Mouse (Mus musculus) hematopoietic multipotent progenitor cell, adult 10-12 weeks (in vitro differentiated cells): ENCODE measurements around the gene Gm10842. TPM values are rescaled to one million over a fixed set of nuclear protein-coding genes. Genes with fewer than 3 reads are reported as not detected.

Experiments
- polyA plus RNA-seq: library from polyadenylated mRNA; stranded (reverse); fragments of >175 nt; gene quantifications from 2 replicates; pipeline ENCODE4 v1.2.3, GENCODE M21; 2012; ENCODE audit warnings: low replicate concordance

Gene Gm10842
- not detected in 2 replicates for polyA plus RNA-seq

DNA sequence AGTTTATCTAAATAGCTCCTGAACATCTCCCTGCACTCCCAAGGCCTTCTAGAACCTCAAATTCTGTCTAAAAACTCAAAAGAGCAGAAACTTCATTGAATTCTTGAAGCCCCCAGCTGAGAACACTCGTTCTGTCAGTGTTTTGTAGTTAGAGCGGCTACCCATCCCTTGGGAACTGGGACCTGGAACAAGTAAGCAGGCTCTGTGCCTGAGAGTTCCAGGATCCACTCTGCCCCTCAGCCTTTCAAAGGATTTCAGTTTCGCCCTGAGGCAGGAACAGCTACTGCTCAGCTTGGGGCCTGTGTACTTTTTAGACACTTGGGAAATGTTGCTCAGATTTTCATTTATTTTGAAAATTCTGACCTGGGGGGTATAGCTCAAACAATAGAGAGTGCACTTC, at the start of gene Gm10842:
Gene Gm10842 (plus strand): TSS at position 301 of the 400 bp plus-strand sequence.

DNA sequence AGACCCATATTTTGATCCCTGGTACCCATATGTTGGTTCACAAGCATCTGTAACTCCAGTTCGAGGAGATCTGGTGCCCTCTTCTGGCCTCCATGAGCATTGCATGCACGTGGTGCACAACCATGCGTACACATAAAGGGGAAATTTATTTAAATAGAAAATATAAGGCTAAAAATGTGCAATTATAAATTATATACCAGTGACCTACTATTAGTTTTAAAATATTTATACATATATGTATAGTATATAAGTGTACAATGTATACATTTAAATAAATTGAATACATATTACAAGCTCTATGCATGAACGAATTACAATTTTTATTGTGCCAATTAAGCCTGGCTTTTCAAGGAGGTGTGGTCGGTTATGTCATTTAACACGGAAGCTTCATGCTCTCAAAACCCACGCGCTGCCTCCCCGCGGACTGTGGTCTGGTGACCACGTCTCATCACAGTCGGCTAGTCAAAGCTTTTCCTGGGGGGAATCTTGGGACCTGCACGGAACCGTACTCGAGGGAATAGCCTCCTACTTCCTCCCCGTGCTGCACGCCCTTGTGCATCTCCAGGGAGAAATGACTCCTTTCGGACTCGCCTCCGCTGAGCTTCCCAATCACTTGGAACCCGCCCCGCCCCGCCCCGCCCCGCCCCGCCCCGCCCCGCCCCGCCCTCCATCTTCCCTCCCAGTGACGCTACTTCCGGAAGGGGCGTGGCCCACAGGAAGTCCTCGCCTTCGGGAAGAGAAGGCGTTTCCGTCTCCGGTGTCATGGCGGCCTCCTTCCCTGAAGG, 20.8 kb upstream of the Gm10842 start, which contains the start of gene Mettl2:
Gene Mettl2 (plus strand): TSS at position 691 of the 785 bp plus-strand sequence.

DNA sequence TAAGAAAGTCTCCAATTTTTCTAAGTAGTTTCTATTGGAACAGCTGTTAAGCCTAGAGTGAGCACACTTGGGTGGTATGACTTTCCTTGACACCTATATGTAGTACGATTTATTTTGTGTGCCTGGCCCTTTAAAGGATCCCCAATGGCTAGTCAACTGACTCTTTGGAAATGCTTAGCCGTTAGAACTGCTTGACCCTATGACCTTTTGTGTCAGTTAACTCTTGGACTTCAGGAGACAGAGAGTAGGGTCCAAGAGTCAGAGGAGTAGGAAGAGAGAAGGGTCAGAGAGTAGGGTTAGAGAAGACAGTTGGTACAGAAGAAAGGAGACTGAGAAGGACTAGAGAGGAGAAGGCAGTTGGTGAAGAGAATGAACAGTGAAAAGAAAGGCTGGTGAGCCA, 31.8 kb downstream of the Gm10842 start, which contains the start of gene Tlk2:
Gene Tlk2 (plus strand): TSS at position 292 of the 400 bp plus-strand sequence.

Other genes starting within 250 kb of the Gm10842 start
- gene Efcab3, start 83.3 kb upstream of the Gm10842 start, polyA plus RNA-seq, result not detected in 2 replicates
- 7.1 and 10.1 TPM in 2 replicates for gene Mettl2, start 20.5 kb upstream of the Gm10842 start, polyA plus RNA-seq
- gene Tlk2, start 31.9 kb downstream of the Gm10842 start, polyA plus RNA-seq, result 8.3 and 12.5 TPM in 2 replicates
- 0.28 and 1.2 TPM in 2 replicates for gene Mrc2, start 145.8 kb downstream of the Gm10842 start, polyA plus RNA-seq